Mouse (Mus musculus) CH12.LX (cell line): ENCODE results near the gene Cmip. TPM values are rescaled to one million over a fixed set of nuclear protein-coding genes. Genes with fewer than 3 reads are reported as not detected.
A peak's percentile ranks its signal among the peaks of the same experiment; 100 is the strongest.

Experiments used
- DNase-seq: peaks from one replicate; pipeline ENCODE4 v3.0.0-alpha.2; 2013; ENCODE audit errors: extremely low read depth
- H3K27ac ChIP-seq: 2 replicates; pipeline ENCODE4 v1.5.1; 2012; ENCODE audit warnings: low read depth, mild to moderate bottlenecking, control low read depth, moderate library complexity; ENCODE audit not compliant: insufficient read depth
- H3K27me3 ChIP-seq: replicated peaks from 2 replicates; pipeline ENCODE3; 2012; ENCODE audit warnings: inconsistent platforms
- H3K36me3 ChIP-seq, 2 experiments: replicated peaks in 1 of 2; 2 replicates each; pipeline versions ENCODE3 to v1.6.1; 2012; ENCODE audit warnings: inconsistent platforms in 1 of 2, low read length in 1 of 2, mild to moderate bottlenecking in 1 of 2, mixed read lengths in 1 of 2, moderate library complexity in 1 of 2; ENCODE audit not compliant: control insufficient read depth in 1 of 2, insufficient read depth in 1 of 2
- H3K4me1 ChIP-seq, 2 experiments: 2 replicates each; pipeline ENCODE4 v1.6.1; 2012; ENCODE audit warnings: inconsistent platforms in 1 of 2, moderate library complexity in 1 of 2; ENCODE audit not compliant: insufficient read depth in 2 of 2, control insufficient read depth in 1 of 2
- H3K4me2 ChIP-seq: 2 replicates; pipeline ENCODE4 v1.6.1; 2012; ENCODE audit warnings: low read depth, mild to moderate bottlenecking, control low read depth; ENCODE audit not compliant: poor library complexity, insufficient read depth, severe bottlenecking
- H3K4me3 ChIP-seq, 3 experiments: fragments of 150-350 bp in 1 of 3; sonication (generic) in 1 of 3; replicated peaks in 1 of 3; 2 replicates each; pipeline versions ENCODE3 to v1.5.1; 2011 to 2012; ENCODE audit warnings: low read depth in 2 of 3, low read length in 2 of 3, mild to moderate bottlenecking in 2 of 3, moderate library complexity in 2 of 3, control low read depth in 1 of 3, improper control_type of control experiment in 1 of 3, inconsistent platforms in 1 of 3, mixed read lengths in 1 of 3; ENCODE audit not compliant: poor library complexity in 1 of 3
- H3K79me2 ChIP-seq: replicated peaks from 2 replicates; pipeline ENCODE4 v1.6.1; 2012; ENCODE audit warnings: mild to moderate bottlenecking, moderate library complexity; ENCODE audit not compliant: control insufficient read depth, poor library complexity, insufficient read depth, severe bottlenecking; ENCODE audit errors: extremely low read depth
- H3K9ac ChIP-seq: 2 replicates; pipeline ENCODE4 v1.6.1; 2012; ENCODE audit warnings: low read depth, mild to moderate bottlenecking, control low read depth, moderate library complexity; ENCODE audit not compliant: insufficient read depth
- H3K9me3 ChIP-seq: replicated peaks from 2 replicates; pipeline ENCODE3; 2012; ENCODE audit warnings: low read length, inconsistent platforms, mixed read lengths
- BHLHE40 ChIP-seq: IDR thresholded peaks from 2 replicates; pipeline ENCODE4 v1.6.1; 2011; ENCODE audit warnings: mild to moderate bottlenecking, low read depth, low read length, improper control_type of control experiment
- CHD1 ChIP-seq: IDR thresholded peaks from 2 replicates; pipeline ENCODE4 v1.6.1; 2012; ENCODE audit warnings: low read depth, low read length, improper control_type of control experiment, inconsistent platforms
- CHD2 ChIP-seq: IDR thresholded peaks from 2 replicates; pipeline ENCODE4 v1.6.1; 2011; ENCODE audit warnings: low read length, improper control_type of control experiment
- CTCF ChIP-seq, 2 experiments: IDR thresholded peaks in 1 of 2; conservative IDR thresholded peaks in 1 of 2; 2 replicates each; pipeline ENCODE4 v1.5.1; 2011 to 2012; ENCODE audit warnings: low read depth in 2 of 2, low read length in 2 of 2, improper control_type of control experiment in 1 of 2, inconsistent platforms in 1 of 2, mild to moderate bottlenecking in 1 of 2, moderate library complexity in 1 of 2
- E2F4 ChIP-seq: IDR thresholded peaks from 2 replicates; pipeline ENCODE4 v1.6.1; 2011; ENCODE audit warnings: low read depth, low read length, improper control_type of control experiment; ENCODE audit not compliant: insufficient replicate concordance
- ELF1 ChIP-seq: IDR thresholded peaks from 2 replicates; pipeline ENCODE4 v1.6.1; 2014; ENCODE audit warnings: low read depth, mild to moderate bottlenecking, inconsistent platforms, low read length, improper control_type of control experiment
- EP300 ChIP-seq: IDR thresholded peaks from 2 replicates; pipeline ENCODE4 v1.6.1; 2011; ENCODE audit warnings: low read length, improper control_type of control experiment
- ETS1 ChIP-seq: conservative IDR thresholded peaks from 2 replicates; pipeline ENCODE4 v1.6.1; 2012; ENCODE audit warnings: low read depth, mild to moderate bottlenecking, inconsistent platforms, low read length, improper control_type of control experiment, moderate library complexity
- GABPA ChIP-seq: IDR thresholded peaks from 2 replicates; pipeline ENCODE4 v1.6.1; 2012; ENCODE audit warnings: low read depth, low read length, improper control_type of control experiment, inconsistent platforms; ENCODE audit not compliant: insufficient replicate concordance
- HCFC1 ChIP-seq: IDR thresholded peaks from 2 replicates; pipeline ENCODE4 v1.6.1; 2012; ENCODE audit warnings: low read depth, mild to moderate bottlenecking, inconsistent platforms, low read length, improper control_type of control experiment
- IRF4 ChIP-seq: IDR thresholded peaks from 2 replicates; pipeline ENCODE4 v1.6.1; 2014; ENCODE audit warnings: low read depth, mild to moderate bottlenecking, inconsistent platforms, low read length, improper control_type of control experiment
- JUN ChIP-seq: IDR thresholded peaks from 2 replicates; pipeline ENCODE4 v1.6.1; 2011; ENCODE audit warnings: low read depth, mild to moderate bottlenecking, low read length, improper control_type of control experiment, moderate library complexity; ENCODE audit not compliant: insufficient read depth
- JUND ChIP-seq: conservative IDR thresholded peaks from 2 replicates; pipeline ENCODE4 v1.6.1; 2011; ENCODE audit warnings: low read depth, low read length, improper control_type of control experiment
- KAT2A ChIP-seq: IDR thresholded peaks from 2 replicates; pipeline ENCODE4 v1.6.1; 2012; ENCODE audit warnings: low read length, improper control_type of control experiment, inconsistent platforms; ENCODE audit not compliant: insufficient replicate concordance
- MAFK ChIP-seq: IDR thresholded peaks from 2 replicates; pipeline ENCODE4 v1.6.1; 2011; ENCODE audit warnings: low read length, improper control_type of control experiment; ENCODE audit not compliant: insufficient replicate concordance
- MAX ChIP-seq: IDR thresholded peaks from 2 replicates; pipeline ENCODE4 v1.6.1; 2011; ENCODE audit warnings: low read length, improper control_type of control experiment
- MAZ ChIP-seq: IDR thresholded peaks from 2 replicates; pipeline ENCODE4 v1.6.1; 2012; ENCODE audit warnings: low read depth, mild to moderate bottlenecking, inconsistent platforms, low read length, improper control_type of control experiment, moderate library complexity
- MEF2A ChIP-seq: IDR thresholded peaks from 2 replicates; pipeline ENCODE4 v1.6.1; 2014; ENCODE audit warnings: low read depth, mild to moderate bottlenecking, inconsistent platforms, low read length, improper control_type of control experiment, borderline replicate concordance
- MXI1 ChIP-seq: IDR thresholded peaks from 2 replicates; pipeline ENCODE4 v1.6.1; 2011; ENCODE audit warnings: mild to moderate bottlenecking, low read depth, low read length, improper control_type of control experiment
- MYC ChIP-seq: IDR thresholded peaks from 2 replicates; pipeline ENCODE4 v1.6.1; 2011; ENCODE audit warnings: low read depth, mild to moderate bottlenecking, improper control_type of control experiment, low read length
- NELFE ChIP-seq: IDR thresholded peaks from 2 replicates; pipeline ENCODE4 v1.6.1; 2011; ENCODE audit warnings: low read depth, low read length, improper control_type of control experiment
- NRF1 ChIP-seq: IDR thresholded peaks from 2 replicates; pipeline ENCODE4 v1.6.1; 2014; ENCODE audit warnings: low read depth, mild to moderate bottlenecking, inconsistent platforms, low read length, improper control_type of control experiment, moderate library complexity
- PAX5 ChIP-seq: IDR thresholded peaks from 2 replicates; pipeline ENCODE4 v1.6.1; 2012; ENCODE audit warnings: low read length, inconsistent platforms, mixed read lengths
- POLR2A ChIP-seq: IDR thresholded peaks from 2 replicates; pipeline ENCODE4 v1.6.1; 2011; ENCODE audit warnings: low read depth, mild to moderate bottlenecking, improper control_type of control experiment, low read length
- POLR2AphosphoS2 ChIP-seq: IDR thresholded peaks from 2 replicates; pipeline ENCODE4 v1.6.1; 2011; ENCODE audit warnings: low read depth, low read length, improper control_type of control experiment
- RAD21 ChIP-seq: IDR thresholded peaks from 2 replicates; pipeline ENCODE4 v1.6.1; 2011; ENCODE audit warnings: low read depth, mild to moderate bottlenecking, low read length, improper control_type of control experiment, moderate library complexity
- RCOR1 ChIP-seq: conservative IDR thresholded peaks from 2 replicates; pipeline ENCODE4 v1.6.1; 2012; ENCODE audit warnings: low read depth, mild to moderate bottlenecking, inconsistent platforms, low read length, improper control_type of control experiment
- SIN3A ChIP-seq: IDR thresholded peaks from 2 replicates; pipeline ENCODE4 v1.6.1; 2012; ENCODE audit warnings: low read length, improper control_type of control experiment, inconsistent platforms
- SMC3 ChIP-seq: IDR thresholded peaks from 2 replicates; pipeline ENCODE4 v1.6.1; 2011; ENCODE audit warnings: low read depth, low read length, improper control_type of control experiment
- TBP ChIP-seq: conservative IDR thresholded peaks from 2 replicates; pipeline ENCODE4 v1.6.1; 2011; ENCODE audit warnings: low read depth, low read length, improper control_type of control experiment
- TCF12 ChIP-seq: IDR thresholded peaks from 2 replicates; pipeline ENCODE4 v1.6.1; 2014; ENCODE audit warnings: low read depth, mild to moderate bottlenecking, inconsistent platforms, low read length, improper control_type of control experiment
- UBTF ChIP-seq: IDR thresholded peaks from 2 replicates; pipeline ENCODE4 v1.6.1; 2012; ENCODE audit warnings: low read depth, mild to moderate bottlenecking, inconsistent platforms, low read length, improper control_type of control experiment, moderate library complexity
- USF1 ChIP-seq: IDR thresholded peaks from 2 replicates; pipeline ENCODE4 v1.6.1; 2014; ENCODE audit warnings: low read depth, mild to moderate bottlenecking, inconsistent platforms, low read length, improper control_type of control experiment
- USF2 ChIP-seq: conservative IDR thresholded peaks from 2 replicates; pipeline ENCODE4 v1.6.1; 2011; ENCODE audit warnings: low read depth, low read length, improper control_type of control experiment
- ZC3H11A ChIP-seq: IDR thresholded peaks from 2 replicates; pipeline ENCODE4 v1.6.1; 2012; ENCODE audit warnings: low read depth, mild to moderate bottlenecking, inconsistent platforms, low read length, improper control_type of control experiment
- ZKSCAN1 ChIP-seq: IDR thresholded peaks from 2 replicates; pipeline ENCODE4 v1.6.1; 2012; ENCODE audit warnings: low read depth, inconsistent platforms, low read length, improper control_type of control experiment, borderline replicate concordance
- ZMIZ1 ChIP-seq: IDR thresholded peaks from 2 replicates; pipeline ENCODE4 v1.6.1; 2012; ENCODE audit warnings: low read depth, mild to moderate bottlenecking, inconsistent platforms, low read length, improper control_type of control experiment
- ZNF384 ChIP-seq: IDR thresholded peaks from 2 replicates; pipeline ENCODE4 v1.6.1; 2012; ENCODE audit warnings: low read depth, low read length, improper control_type of control experiment, inconsistent platforms
- dilution Hi-C: fragments of 300-500 bp; cut with MboI; formaldehyde crosslinking; loops from 2 replicates; pipeline ENCODE4 v1.14.3; 2020; ENCODE audit warnings: low sequenced_read_pairs; ENCODE audit not compliant: extremely low pct_unique_long_range_greater_than_20kb, extremely low pct_ligation_motif_present
- in situ Hi-C: fragments of 300-500 bp; cut with MboI; formaldehyde crosslinking; loops from 3 replicates; pipeline ENCODE4 v1.14.3; 2019; ENCODE audit warnings: low sequenced_read_pairs, low pct_ligation_motif_present, low pct_unique_long_range_greater_than_20kb, mixed read lengths
- polyA plus RNA-seq: library from polyadenylated mRNA; unstranded; fragments of >175 nt; gene quantifications from 2 replicates; pipeline ENCODE4 v1.2.1, GENCODE M21; 2012; ENCODE audit warnings: low read depth; ENCODE audit not compliant: insufficient read length
- total RNA-seq, 2 experiments: library from RNA; depleted of rRNA; stranded (reverse); fragments of 300-350 nt in 1 of 2; fragments of >200 nt in 1 of 2; gene quantifications; 2 replicates each; pipeline ENCODE4 v1.2.3; 2012 to 2014

Cmip gene
- total and polyA plus RNA-seq, 3 experiments: 5.2 to 39.0 (median 16.5) TPM

DNA sequence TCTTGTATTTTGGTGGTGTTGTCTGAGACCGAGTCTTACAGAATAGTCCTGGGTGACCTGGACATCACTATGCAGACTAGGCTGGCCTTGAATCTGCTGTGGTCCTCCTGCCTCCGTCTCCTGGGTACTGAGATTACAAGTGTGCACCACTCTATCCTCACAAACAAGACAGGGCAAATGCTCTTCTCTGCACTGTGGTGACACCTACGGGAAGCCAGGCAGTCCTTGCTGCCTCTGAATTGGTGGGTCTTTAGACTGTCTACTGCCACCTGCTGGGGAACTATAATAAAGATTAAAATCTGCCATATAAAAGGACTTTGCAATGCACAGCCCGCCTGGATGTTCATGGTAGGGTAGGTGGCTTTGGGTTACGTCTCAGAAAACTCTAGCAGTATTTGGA, 208.4 kb downstream of the Cmip start:
- Histone ChIP-seq H3K27ac (no peak overlapping the region), H3K79me2 (no peaks in the 10 kb centered on the region), H3K4me3 (no peak overlapping the region), H3K27me3 (no peaks in the 10 kb centered on the region), H3K4me2 (no peak overlapping the region), H3K9me3 (no peaks in the 10 kb centered on the region), H3K36me3 (peaks cover 0 to 12% of the 10 kb centered on the region in 2 experiments), H3K9ac (no peak overlapping the region), H3K4me1 (peaks cover 14 to 40% of the 10 kb centered on the region in 2 experiments)
- in situ Hi-C loops: no loop called here
- dilution Hi-C loops: no loop called here
- TF ChIP-seq MYC: 0 out of 2 replicates have a peak, but pooled peaks have one; percentile 33
- TF ChIP-seq PAX5: no peak
- peak; percentile 98 for TF ChIP-seq ZC3H11A
- TF ChIP-seq CHD1: no peak
- no peak for TF ChIP-seq USF2
- no peak for TF ChIP-seq ZKSCAN1
- no peak for TF ChIP-seq GABPA
- TF ChIP-seq E2F4: no peak
- no peak for TF ChIP-seq CHD2
- TF ChIP-seq ETS1: no peak
- TF ChIP-seq MAZ: no peak
- no peak for TF ChIP-seq UBTF
- TF ChIP-seq POLR2A: no peak
- no peak for TF ChIP-seq BHLHE40
- TF ChIP-seq USF1: no peak
- TF ChIP-seq TCF12: 0 out of 2 replicates have a peak, but pooled peaks have one; percentile 42
- no peak for TF ChIP-seq MAFK
- TF ChIP-seq KAT2A: no peak
- peak; percentile 46 to 99; a peak in 3 of 4 replicates for TF ChIP-seq CTCF (conservative IDR thresholded peaks at IDR 0.05 in 1 of 2, IDR thresholded peaks at IDR 0.05 in 1 of 2; ENCODE audit: low read depth in 2 of 2, low read length in 2 of 2)
- 0 out of 2 replicates have a peak, but pooled peaks have one; percentile 14 for TF ChIP-seq MAX
- peak; percentile 98 for TF ChIP-seq SMC3
- TF ChIP-seq MEF2A: peak; percentile 51; the same call in 1 of the 2 replicates
- TF ChIP-seq JUND: no peak
- TF ChIP-seq RAD21: peak; percentile 95
- no peak for TF ChIP-seq POLR2AphosphoS2
- no peak for TF ChIP-seq MXI1
- no peak for TF ChIP-seq JUN
- no peak for TF ChIP-seq TBP
- peak; percentile 41; the same call in 1 of the 2 replicates for TF ChIP-seq ELF1
- no peak for TF ChIP-seq ZMIZ1
- peak; percentile 48 for TF ChIP-seq IRF4
- peak; percentile 53; the same call in 1 of the 2 replicates for TF ChIP-seq NELFE
- no peak for TF ChIP-seq NRF1
- no peak for TF ChIP-seq HCFC1
- TF ChIP-seq ZNF384: no peak
- no peak for TF ChIP-seq SIN3A
- TF ChIP-seq RCOR1: no peak
- TF ChIP-seq EP300: no peak
- peak; percentile 89 for DNase-seq
